Mouse (Mus musculus) hindbrain, embryonic 13.5 days (tissue): Measurements from ENCODE around the gene 2310007B03Rik. TPM values are rescaled to one million over a fixed set of nuclear protein-coding genes. Genes with fewer than 3 reads are reported as not detected.

Experiments
- ATAC-seq: fragments of 200-750 bp; cut with Nextera tagmentation; 2 replicates; pipeline ENCODE4 v1.8.0; 2017; ENCODE audit warnings: moderate TSS enrichment; ENCODE audit not compliant: low FRiP score
- H3K27ac ChIP-seq: fragments of 300-500 bp; sonication (generic); 2 replicates; pipeline ENCODE4 v1.5.1; 2015; ENCODE audit warnings: inconsistent platforms, mild to moderate bottlenecking, moderate library complexity
- H3K27me3 ChIP-seq: fragments of 300-500 bp; sonication (generic); 2 replicates; pipeline ENCODE4 v1.6.1; 2015; ENCODE audit warnings: mild to moderate bottlenecking, inconsistent platforms
- H3K36me3 ChIP-seq: fragments of 300-500 bp; sonication (generic); 2 replicates; pipeline ENCODE4 v1.6.1; 2015; ENCODE audit warnings: mild to moderate bottlenecking, inconsistent platforms
- H3K4me1 ChIP-seq: fragments of 300-500 bp; sonication (generic); replicated peaks from 2 replicates; pipeline ENCODE4 v1.6.1; 2015; ENCODE audit warnings: inconsistent platforms
- H3K4me2 ChIP-seq: fragments of 300-500 bp; sonication (generic); 2 replicates; pipeline ENCODE4 v1.6.1; 2015; ENCODE audit warnings: inconsistent platforms, mild to moderate bottlenecking, moderate library complexity
- H3K4me3 ChIP-seq: fragments of 300-500 bp; sonication (generic); 2 replicates; pipeline ENCODE4 v1.5.1; 2015; ENCODE audit warnings: mild to moderate bottlenecking, inconsistent platforms
- H3K9ac ChIP-seq: fragments of 300-500 bp; sonication (generic); 2 replicates; pipeline ENCODE4 v1.6.1; 2015; ENCODE audit warnings: mild to moderate bottlenecking, inconsistent platforms
- H3K9me3 ChIP-seq: fragments of 300-500 bp; sonication (generic); 2 replicates; pipeline ENCODE4 v1.6.1; 2016; ENCODE audit warnings: inconsistent platforms
- whole genome bisulfite sequencing: fragments of 180-500 bp; shearing (Covaris S2); methylation state at CpG from one replicate; pipeline ENCODE4 v1.1.7; 2015; 5-methylcytosine and 5-hydroxymethylcytosine counted together
- polyA plus RNA-seq: library from polyadenylated mRNA; unstranded; fragments of >200 nt; fragmentation: Nextera tagmentation; extraction: Ambion mirVana; gene quantifications from 2 replicates; pipeline ENCODE4 v1.2.1, GENCODE M21; 2015

Gene 2310007B03Rik
- polyA plus RNA-seq, 1 experiment from 2014 or later: 0.29 TPM

- Histone ChIP-seq H3K27ac (no peak overlapping the region), H3K36me3 (no peaks in the 10 kb centered on the region), H3K4me2 (peak overlapping the region; percentile 87), H3K9me3 (no peaks in the 10 kb centered on the region), H3K4me3 (peak overlapping the region; percentile 46; the same call in 1 of the 2 replicates), H3K4me1 (peaks cover 21% of the 10 kb centered on the region), H3K27me3 (peaks cover 21% of the 10 kb centered on the region), H3K9ac (no peak overlapping the region)
- WGBS: 15% methylated on average over 6 of the region's 6 CpGs
- no peak for ATAC-seq
Measured at GRCm38 (mm10) chr1:93175849-93176248, 15.1 kb upstream of the 2310007B03Rik start.

GRCm38 (mm10) chr1:93174399-93174798, 13.7 kb upstream of the 2310007B03Rik start:
- ATAC-seq: peak; percentile 74
- Histone ChIP-seq H3K36me3 (no peaks in the 10 kb centered on the region), H3K4me2 (no peak overlapping the region), H3K4me3 (no peak overlapping the region), H3K27me3 (peaks cover 23% of the 10 kb centered on the region), H3K9ac (no peak overlapping the region), H3K4me1 (peaks cover 21% of the 10 kb centered on the region), H3K9me3 (no peaks in the 10 kb centered on the region), H3K27ac (no peak overlapping the region)
- 2% methylated on average over 4 of the region's 4 CpGs for WGBS

- Histone ChIP-seq H3K27me3 (peaks cover 23% of the 10 kb centered on the region), H3K36me3 (no peaks in the 10 kb centered on the region), H3K4me1 (peaks cover 24% of the 10 kb centered on the region), H3K27ac (no peak overlapping the region), H3K4me2 (no peak overlapping the region), H3K4me3 (no peak overlapping the region), H3K9me3 (no peaks in the 10 kb centered on the region), H3K9ac (no peak overlapping the region)
- ATAC-seq: no peak
- 66% methylated on average over 4 of the region's 4 CpGs for WGBS
Measured at GRCm38 (mm10) chr1:93173665-93174064, 12.9 kb upstream of the 2310007B03Rik start.

- no peaks in the 10 kb centered on the region for H3K9me3 ChIP-seq
- no peak within 1 kb of the TSS for H3K27ac ChIP-seq
- H3K9ac ChIP-seq: no peak within 1 kb of the TSS
- no peak within 1 kb of the TSS for H3K4me2 ChIP-seq
- no peak for ATAC-seq
- no peaks in the 10 kb centered on the region for H3K36me3 ChIP-seq
- 43% methylated on average over 10 of the region's 10 CpGs for WGBS
- H3K4me3 ChIP-seq: no peak within 1 kb of the TSS
- H3K27me3 ChIP-seq: 0 out of 2 replicates have a peak, but pooled peaks cover 3% of the 10 kb centered on the region
- H3K4me1 ChIP-seq: peaks cover 9% of the 10 kb centered on the region
Measured at GRCm38 (mm10) chr1:93168295-93168775, 7.6 kb upstream of the 2310007B03Rik start, which contains the start of gene Crocc2. TSS of gene Crocc2 (plus strand) at chr1:93168725.

- ATAC-seq: no peak
- 86% methylated on average over 11 of the region's 11 CpGs for WGBS
Measured at GRCm38 (mm10) chr1:93166346-93167079, 5.8 kb upstream of the 2310007B03Rik start.

GRCm38 (mm10) chr1:93165447-93165846, 4.7 kb upstream of the 2310007B03Rik start:
- H3K4me1 ChIP-seq: peaks cover 9% of the 10 kb centered on the region
- 85% methylated on average over 9 of the region's 9 CpGs for WGBS

More at GRCm38 (mm10) chr1:93166346-93167079, 5.8 kb upstream of the 2310007B03Rik start:
- H3K36me3 ChIP-seq: no peaks in the 10 kb centered on the region
- 0 out of 2 replicates have a peak, but pooled peaks cover 2% of the 10 kb centered on the region for H3K27me3 ChIP-seq
- no peak overlapping the region for H3K27ac ChIP-seq
- H3K4me2 ChIP-seq: no peak overlapping the region
- H3K9me3 ChIP-seq: no peaks in the 10 kb centered on the region
- H3K9ac ChIP-seq: no peak overlapping the region
- no peak overlapping the region for H3K4me3 ChIP-seq
- peaks cover 9% of the 10 kb centered on the region for H3K4me1 ChIP-seq

GRCm38 (mm10) chr1:93162588-93162987, 1.8 kb upstream of the 2310007B03Rik start:
- WGBS: 84% methylated on average over 7 of the region's 7 CpGs
- Histone ChIP-seq H3K4me1 (no peaks in the 10 kb centered on the region), H3K9ac (no peak overlapping the region), H3K36me3 (no peaks in the 10 kb centered on the region), H3K27ac (no peak overlapping the region), H3K4me3 (no peak overlapping the region), H3K9me3 (no peaks in the 10 kb centered on the region), H3K4me2 (no peak overlapping the region), H3K27me3 (no peaks in the 10 kb centered on the region)
- no peak for ATAC-seq

More at GRCm38 (mm10) chr1:93165447-93165846, 4.7 kb upstream of the 2310007B03Rik start:
- Histone ChIP-seq H3K4me2 (no peak overlapping the region), H3K4me3 (no peak overlapping the region), H3K36me3 (no peaks in the 10 kb centered on the region), H3K27ac (no peak overlapping the region), H3K9me3 (no peaks in the 10 kb centered on the region), H3K27me3 (0 out of 2 replicates have a peak, but pooled peaks cover 1% of the 10 kb centered on the region), H3K9ac (no peak overlapping the region)
- ATAC-seq: no peak

GRCm38 (mm10) chr1:93161921-93162320, 1.2 kb upstream of the 2310007B03Rik start:
- no peak for ATAC-seq
- Histone ChIP-seq H3K27me3 (no peaks in the 10 kb centered on the region), H3K9me3 (no peaks in the 10 kb centered on the region), H3K9ac (no peak overlapping the region), H3K4me2 (no peak overlapping the region), H3K36me3 (no peaks in the 10 kb centered on the region), H3K27ac (no peak overlapping the region), H3K4me3 (no peak overlapping the region), H3K4me1 (no peaks in the 10 kb centered on the region)
- 85% methylated on average over 10 of the region's 10 CpGs for WGBS

GRCm38 (mm10) chr1:93161350-93161749, 602 bp upstream of the 2310007B03Rik start:
- no peak for ATAC-seq
- H3K9ac ChIP-seq: no peak overlapping the region
- WGBS: 72% methylated on average over 8 of the region's 8 CpGs
- no peak overlapping the region for H3K4me2 ChIP-seq
- no peaks in the 10 kb centered on the region for H3K4me1 ChIP-seq
- H3K27ac ChIP-seq: no peak overlapping the region
- no peak overlapping the region for H3K4me3 ChIP-seq
- H3K9me3 ChIP-seq: no peaks in the 10 kb centered on the region
- no peaks in the 10 kb centered on the region for H3K27me3 ChIP-seq
- H3K36me3 ChIP-seq: no peaks in the 10 kb centered on the region

GRCm38 (mm10) chr1:93159566-93160500, 915 bp downstream of the 2310007B03Rik start:
- no peaks in the 10 kb centered on the region for H3K4me1 ChIP-seq

GRCm38 (mm10) chr1:93158916-93159315, 1.8 kb downstream of the 2310007B03Rik start:
- no peaks in the 10 kb centered on the region for H3K4me1 ChIP-seq
- no peaks in the 10 kb centered on the region for H3K36me3 ChIP-seq
- no peak overlapping the region for H3K4me3 ChIP-seq
- no peaks in the 10 kb centered on the region; the same call in 1 of the 2 replicates for H3K27me3 ChIP-seq
- H3K27ac ChIP-seq: no peak overlapping the region
- H3K4me2 ChIP-seq: no peak overlapping the region
- no peak for ATAC-seq
- H3K9me3 ChIP-seq: no peaks in the 10 kb centered on the region
- 90% methylated on average over 8 of the region's 8 CpGs for WGBS
- H3K9ac ChIP-seq: no peak overlapping the region

More at GRCm38 (mm10) chr1:93159566-93160500, 915 bp downstream of the 2310007B03Rik start:
- H3K9ac ChIP-seq: no peak overlapping the region
- no peaks in the 10 kb centered on the region for H3K27me3 ChIP-seq
- no peaks in the 10 kb centered on the region for H3K36me3 ChIP-seq
- no peaks in the 10 kb centered on the region for H3K9me3 ChIP-seq
- H3K4me2 ChIP-seq: no peak overlapping the region
- ATAC-seq: no peak
- 86% methylated on average over 21 of the region's 21 CpGs for WGBS
- H3K27ac ChIP-seq: no peak overlapping the region
- H3K4me3 ChIP-seq: no peak overlapping the region

- no peaks in the 10 kb centered on the region; the same call in 1 of the 2 replicates for H3K27me3 ChIP-seq
- no peak overlapping the region for H3K27ac ChIP-seq
- H3K9ac ChIP-seq: no peak overlapping the region
- H3K4me1 ChIP-seq: no peaks in the 10 kb centered on the region
- WGBS: 85% methylated on average over 4 of the region's 4 CpGs
- no peaks in the 10 kb centered on the region for H3K36me3 ChIP-seq
- no peaks in the 10 kb centered on the region for H3K9me3 ChIP-seq
- ATAC-seq: no peak
- no peak overlapping the region for H3K4me3 ChIP-seq
- no peak overlapping the region for H3K4me2 ChIP-seq
Measured at GRCm38 (mm10) chr1:93157566-93157965, 3.2 kb downstream of the 2310007B03Rik start.
